Mouse (Mus musculus) frontal cortex, postnatal 36 days (tissue): Measurements from ENCODE around the gene Hnf4a.
"Not testable (repeated sequence)": the region's sequence is repeated elsewhere in the genome, so short reads cannot be mapped to it uniquely, and the experiment has no call there.

ENCODE experiments used
- DNase-seq, 2 experiments: peaks; one replicate each; pipeline ENCODE4 v3.0.0; 2022; ENCODE audit warnings: low spot score in 2 of 2

The Hnf4a gene

GRCm38 (mm10) chr2:163620451-163620850 is 113.8 kb downstream of the Hnf4a start:
- no peak for DNase-seq

- DNase-seq, result not testable (repeated sequence)
These were observed 114.8 kb downstream of the Hnf4a start for GRCm38 (mm10) chr2:163621401-163621800.
